In genomic region chr13:36108528-36108927, GRCm38 (mm10) we compare ENCODE assay signal across 27 mouse cellular contexts. TPM values are rescaled to one million over a fixed set of nuclear protein-coding genes. Genes with fewer than 3 reads are reported as not detected.
DNase-seq lines count a peak whose midpoint lies in the region; ATAC-seq and TF ChIP-seq lines count a peak whose summit lies in the region.
"Had no signal": no experiment of that assay in that cellular context is flagged by ENCODE, and none has a peak within 500 bp of the region (broad histone marks: within the 10 kb centered on the region; RNA-seq: fewer than 3 reads in every experiment).

No protein-coding gene starts in this region.

- H3K9ac ChIP-seq in lung, postnatal 0 days (replicated peaks; ENCODE audit: low read depth): no peak overlapping the region
- H3K9ac ChIP-seq: embryonic facial prominence, embryonic 13.5 days; embryonic facial prominence, embryonic 15.5 days; forebrain, embryonic 12.5 days had no signal

- no peak overlapping the region for H3K4me2 ChIP-seq in lung, postnatal 0 days (replicated peaks; ENCODE audit: low read depth, low read length)
- H3K4me2 ChIP-seq: embryonic facial prominence, embryonic 13.5 days; embryonic facial prominence, embryonic 15.5 days; forebrain, embryonic 12.5 days had no signal

- H3K4me3 ChIP-seq in lung, postnatal 0 days (ENCODE audit: low read depth, low read length): no peak overlapping the region
- H3K4me3 ChIP-seq: embryonic facial prominence, embryonic 13.5 days; embryonic facial prominence, embryonic 15.5 days; erythroblast, embryonic 14.5 days; forebrain, embryonic 10.5 days; forebrain, embryonic 12.5 days had no signal

- 86% methylated on average over 4 of the region's 4 CpGs for WGBS in lung, postnatal 0 days

- no peaks in the 10 kb centered on the region for H3K9me3 ChIP-seq in lung, postnatal 0 days (ENCODE audit: low read length)
- H3K9me3 ChIP-seq: embryonic facial prominence, embryonic 13.5 days; embryonic facial prominence, embryonic 15.5 days; forebrain, embryonic 10.5 days; forebrain, embryonic 12.5 days; G1E had no signal

- peak; percentile 42 for DNase-seq in lung, postnatal 0 days (ENCODE audit: low spot score)
- DNase-seq in lung, postnatal 25 days (ENCODE audit: low spot score): no peak
- DNase-seq in 416B (ENCODE audit: low read depth) (peak; percentile 44), MN1 (ENCODE audit: low spot score) (no peak)
- no peak for DNase-seq in kidney, adult 11 months
- DNase-seq in layer of hippocampus, postnatal 10 days (ENCODE audit: low spot score in 2 of 2): no peak
- DNase-seq: adrenal gland, adult 8-10 months; adrenal gland, postnatal 14 days; adrenal gland, postnatal 36 days; cerebellum, adult 11-12 months; cerebellum, adult 2 months; cerebellum, adult 9-10 months; cerebellum, postnatal 10 days; cerebellum, postnatal 25 days; embryo, embryonic 11 days had no signal

- H3K36me3 ChIP-seq in lung, postnatal 0 days (ENCODE audit: insufficient read depth, low read length): no peaks in the 10 kb centered on the region; the same call in 1 of the 2 replicates
- H3K36me3 ChIP-seq: embryonic facial prominence, embryonic 13.5 days; embryonic facial prominence, embryonic 15.5 days; forebrain, embryonic 12.5 days had no signal

- no peak for TF ChIP-seq EP300 in lung, postnatal 0 days (IDR thresholded peaks at IDR 0.05)

- TF ChIP-seq CTCF in lung, postnatal 0 days (IDR thresholded peaks at IDR 0.05): no peak

- ATAC-seq in lung, postnatal 0 days: no peak
- peak; percentile 96 for ATAC-seq in granulocyte monocyte progenitor cell, adult 5-6 weeks (replicated peaks; ENCODE audit: poor library complexity, severe bottlenecking)
- ATAC-seq in megakaryocyte progenitor cell, adult 5-6 weeks (replicated peaks; ENCODE audit: poor library complexity): peak; percentile 93
- ATAC-seq: CD4-positive, CD25-positive, alpha-beta regulatory T cell, adult 4 months; forebrain, embryonic 14.5 days; forebrain, embryonic 16.5 days had no signal

- H3K27ac ChIP-seq in lung, postnatal 0 days (ENCODE audit: low read length): no peak overlapping the region
- H3K27ac ChIP-seq: embryonic facial prominence, embryonic 13.5 days; embryonic facial prominence, embryonic 15.5 days; forebrain, embryonic 10.5 days; forebrain, embryonic 12.5 days had no signal

- H3K27me3 ChIP-seq in lung, postnatal 0 days (replicated peaks; ENCODE audit: insufficient read depth, low read length): no peaks in the 10 kb centered on the region
- H3K27me3 ChIP-seq: CH12.LX; embryonic facial prominence, embryonic 13.5 days; embryonic facial prominence, embryonic 15.5 days; forebrain, embryonic 12.5 days had no signal

- no peaks in the 10 kb centered on the region for H3K4me1 ChIP-seq in lung, postnatal 0 days (ENCODE audit: insufficient read depth, low read depth, low read length)
- H3K4me1 ChIP-seq: embryonic facial prominence, embryonic 13.5 days; embryonic facial prominence, embryonic 15.5 days; forebrain, embryonic 12.5 days had no signal

RNA-seq across cellular contexts. Expression of gene Fars2, which starts 8.7 kb away (rescaled TPM):
- polyA plus RNA-seq in lung, postnatal 0 days (2015; fragmentation: Nextera tagmentation; extraction: Ambion mirVana): 32.9 and 33.2 TPM in 2 replicates
- total RNA-seq in granulocyte monocyte progenitor cell, adult 5-6 weeks (2014; fragmentation: Nextera tagmentation): 35.2 and 40.0 TPM in 2 replicates
- total RNA-seq in granulocyte monocyte progenitor cell, adult 5-6 weeks (2017): 57.4 and 64.2 TPM in 2 replicates
- total RNA-seq in megakaryocyte progenitor cell, adult 5-6 weeks (2015): 23.9 and 24.0 TPM in 2 replicates
- total RNA-seq in megakaryocyte progenitor cell, adult 5-6 weeks (2017): 42.6 and 48.5 TPM in 2 replicates
- 10 to 100 TPM; 34.5 to 39.1 TPM for total RNA-seq in layer of hippocampus, postnatal 10 days (2021)

RNA-seq across cellular contexts. Expression of gene Lyrm4, which starts 8.8 kb away (rescaled TPM):
- polyA plus RNA-seq in lung, postnatal 0 days (2015; fragmentation: Nextera tagmentation; extraction: Ambion mirVana): 23.5 and 26.7 TPM in 2 replicates
- total RNA-seq in granulocyte monocyte progenitor cell, adult 5-6 weeks (2014; fragmentation: Nextera tagmentation): 5.1 and 8.1 TPM in 2 replicates
- total RNA-seq in granulocyte monocyte progenitor cell, adult 5-6 weeks (2017): 10.8 and 13.7 TPM in 2 replicates
- total RNA-seq in megakaryocyte progenitor cell, adult 5-6 weeks (2015): 12.3 and 14.0 TPM in 2 replicates
- 13.5 and 15.5 TPM in 2 replicates for total RNA-seq in megakaryocyte progenitor cell, adult 5-6 weeks (2017)
- total RNA-seq in layer of hippocampus, postnatal 10 days (2021): 10 to 100 TPM; 19.6 to 20.6 TPM

Comparison
In these comparisons a context has a peak if more than half of its experiments do, and no peak if none do; other contexts are left out.
1. DNase-seq: peak in lung, postnatal 0 days (single experiment) and 416B (single experiment); none in lung, postnatal 25 days (single experiment), MN1 (single experiment), kidney, adult 11 months (single experiment) and layer of hippocampus, postnatal 10 days (0 of 2).